8 mouse cellular contexts compared by ENCODE assay signal in the genomic region with DNA sequence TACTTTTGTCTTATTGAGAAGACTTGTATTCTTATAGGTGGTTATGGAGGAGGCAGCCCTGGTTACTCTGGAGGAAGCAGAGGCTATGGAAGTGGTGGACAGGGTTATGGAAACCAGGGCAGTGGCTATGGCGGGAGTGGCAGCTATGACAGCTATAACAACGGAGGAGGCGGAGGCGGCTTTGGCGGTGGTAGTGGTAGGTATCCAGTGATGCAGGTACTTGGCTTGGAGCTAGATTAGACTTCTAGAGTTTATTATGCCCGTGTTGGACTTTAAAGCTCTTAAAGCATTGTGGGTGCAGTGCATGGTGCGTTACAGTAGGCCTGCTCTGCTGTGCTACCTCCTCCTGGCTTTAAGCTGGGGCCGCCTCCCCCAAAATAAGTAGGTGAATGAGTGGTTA. TPM values are rescaled to one million over a fixed set of nuclear protein-coding genes. Genes with fewer than 3 reads are reported as not detected.
DNase-seq lines count a peak whose midpoint lies in the region; ATAC-seq and TF ChIP-seq lines count a peak whose summit lies in the region.

No protein-coding gene starts in this region.

- H3K9me3 ChIP-seq in limb, embryonic 15.5 days = no peaks in the 10 kb centered on the region
- H3K9me3 ChIP-seq in stomach, postnatal 0 days (ENCODE audit: control insufficient read depth, low read length) = no peaks in the 10 kb centered on the region

- H3K4me3 ChIP-seq in limb, embryonic 15.5 days = peak overlapping the region; percentile 65
- H3K4me3 ChIP-seq in stomach, postnatal 0 days (ENCODE audit: low read depth, low read length) = no peak overlapping the region; the same call in 1 of the 2 replicates

- no peaks in the 10 kb centered on the region for H3K27me3 ChIP-seq in limb, embryonic 15.5 days
- H3K27me3 ChIP-seq in stomach, postnatal 0 days (ENCODE audit: control insufficient read depth, insufficient read depth, low read length) = no peaks in the 10 kb centered on the region

- peak overlapping the region; percentile 67 for H3K4me2 ChIP-seq in limb, embryonic 15.5 days
- peak overlapping the region; percentile 61 for H3K4me2 ChIP-seq in stomach, postnatal 0 days (replicated peaks; ENCODE audit: low read depth)

- no peak for ATAC-seq in limb, embryonic 15.5 days (ENCODE audit: insufficient number of reproducible peaks, low FRiP score, low TSS enrichment, low read depth)
- no peak for ATAC-seq in stomach, postnatal 0 days (ENCODE audit: low FRiP score, low TSS enrichment)
- ATAC-seq in cerebellum, adult (ENCODE audit: insufficient number of reproducible peaks, low FRiP score, low TSS enrichment) = no peak

- no peak for TF ChIP-seq CTCF in stomach, postnatal 0 days (IDR thresholded peaks at IDR 0.05; ENCODE audit: low read depth)

- peak; percentile 33 for DNase-seq in cerebellum, adult 9-10 months
- no peak for DNase-seq in cerebellum, postnatal 14 days
- peak; percentile 12 for DNase-seq in thymus, postnatal 25 days
- no peak for DNase-seq in thymus, adult 18-20 months
- peak; percentile 20 for DNase-seq in stomach, postnatal 0 days (ENCODE audit: low spot score)
- no peak for DNase-seq in gastrocnemius, postnatal 14 days

- WGBS in limb, embryonic 15.5 days = 62% methylated on average over 8 of the region's 8 CpGs
- WGBS in stomach, postnatal 0 days = 57% methylated on average over 8 of the region's 8 CpGs

- H3K9ac ChIP-seq in limb, embryonic 15.5 days = no peak overlapping the region
- no peak overlapping the region for H3K9ac ChIP-seq in stomach, postnatal 0 days (ENCODE audit: low read length)

- peaks cover 28% of the 10 kb centered on the region for H3K4me1 ChIP-seq in limb, embryonic 15.5 days
- no peaks in the 10 kb centered on the region for H3K4me1 ChIP-seq in stomach, postnatal 0 days (replicated peaks; ENCODE audit: control insufficient read depth, insufficient read depth)

- no peak overlapping the region for H3K27ac ChIP-seq in limb, embryonic 15.5 days
- no peak overlapping the region for H3K27ac ChIP-seq in stomach, postnatal 0 days (replicated peaks)

- no peak for TF ChIP-seq EP300 in stomach, postnatal 0 days (optimal IDR thresholded peaks at IDR 0.05)

- peaks cover 53% of the 10 kb centered on the region for H3K36me3 ChIP-seq in limb, embryonic 15.5 days
- H3K36me3 ChIP-seq in stomach, postnatal 0 days (ENCODE audit: control insufficient read depth, insufficient read depth, low read length) = peaks cover 24% of the 10 kb centered on the region; the same call in 1 of the 2 replicates

- intact Hi-C loops in gastrocnemius, postnatal 14 days (cut with DNase I; ENCODE audit: low total_unique reads) = no loop called here

RNA-seq across cellular contexts. Expression of gene Hnrnpa1, which starts 2.7 kb away (rescaled TPM):
- 593 and 673 TPM in 2 replicates for polyA plus RNA-seq in limb, embryonic 15.5 days (2015; fragmentation: Nextera tagmentation; extraction: Ambion mirVana)
- 236 and 251 TPM in 2 replicates for polyA plus RNA-seq in stomach, postnatal 0 days (2015; fragmentation: Nextera tagmentation; extraction: Ambion mirVana)
- 100 to 1,000 TPM; 110 to 114 TPM for total RNA-seq in gastrocnemius, postnatal 14 days (2021)

RNA-seq across cellular contexts. Expression of gene Cbx5, which starts 3.3 kb away (rescaled TPM):
- polyA plus RNA-seq in limb, embryonic 15.5 days (2015; fragmentation: Nextera tagmentation; extraction: Ambion mirVana) = 92.8 and 98.4 TPM in 2 replicates
- polyA plus RNA-seq in stomach, postnatal 0 days (2015; fragmentation: Nextera tagmentation; extraction: Ambion mirVana) = 23.0 and 26.8 TPM in 2 replicates
- 10 to 100 TPM; 29.9 to 41.5 TPM for total RNA-seq in gastrocnemius, postnatal 14 days (2021)

RNA-seq across cellular contexts. Expression of gene Nfe2, which starts 15.3 kb away (rescaled TPM):
- polyA plus RNA-seq in limb, embryonic 15.5 days (2015; fragmentation: Nextera tagmentation; extraction: Ambion mirVana) = 1.5 and 2.2 TPM in 2 replicates
- polyA plus RNA-seq in stomach, postnatal 0 days (2015; fragmentation: Nextera tagmentation; extraction: Ambion mirVana) = 0.50 and 0.70 TPM in 2 replicates
- total RNA-seq in gastrocnemius, postnatal 14 days (2021) = not detected

RNA-seq across cellular contexts. Expression of gene Copz1, which starts 29.6 kb away (rescaled TPM):
- polyA plus RNA-seq in limb, embryonic 15.5 days (2015; fragmentation: Nextera tagmentation; extraction: Ambion mirVana) = 270 and 286 TPM in 2 replicates
- polyA plus RNA-seq in stomach, postnatal 0 days (2015; fragmentation: Nextera tagmentation; extraction: Ambion mirVana) = 159 and 168 TPM in 2 replicates
- total RNA-seq in gastrocnemius, postnatal 14 days (2021) = 10 to 100 TPM; 38.0 to 38.5 TPM

Comparison
In these comparisons a context has a peak if more than half of its experiments do, and no peak if none do; other contexts are left out.
1. DNase-seq: peak in cerebellum, adult 9-10 months (single experiment), thymus, postnatal 25 days (single experiment) and stomach, postnatal 0 days (single experiment); none in cerebellum, postnatal 14 days (0 of 2), thymus, adult 18-20 months (0 of 2) and gastrocnemius, postnatal 14 days (single experiment).